Mouse (Mus musculus) kidney, adult 18-20 months (tissue): ENCODE measurements around the gene 4933428M09Rik.
"Not testable (repeated sequence)": the region's sequence is repeated elsewhere in the genome, so short reads cannot be mapped to it uniquely, and the experiment has no call there.

Source experiments
- DNase-seq: peaks from one replicate; pipeline ENCODE4 v3.0.0; 2021

The 4933428M09Rik gene

GRCm38 (mm10) chrX:139178928-139179327, at the start of gene 4933428M09Rik:
Gene 4933428M09Rik (plus strand): TSS chrX:139179228.
- no peak for DNase-seq

- DNase-seq = no peak
Measured at GRCm38 (mm10) chrX:139134031-139134430, 45.0 kb upstream of the 4933428M09Rik start.

GRCm38 (mm10) chrX:139191506-139191905, 12.5 kb downstream of the 4933428M09Rik start:
- not testable (repeated sequence) for DNase-seq

- no peak for DNase-seq
Measured at GRCm38 (mm10) chrX:139194572-139195279, 15.7 kb downstream of the 4933428M09Rik start.

GRCm38 (mm10) chrX:139209191-139209828, 30.3 kb downstream of the 4933428M09Rik start:
- DNase-seq = not testable (repeated sequence)

- peak; percentile 42 for DNase-seq
Measured at GRCm38 (mm10) chrX:139209829-139210225, 30.8 kb downstream of the 4933428M09Rik start, which contains the start of gene Mum1l1. Gene Mum1l1 (plus strand): TSS chrX:139210042.

GRCm38 (mm10) chrX:139214765-139215164, 35.7 kb downstream of the 4933428M09Rik start:
- no peak for DNase-seq

- DNase-seq = no peak
Measured at GRCm38 (mm10) chrX:139216409-139216808, 37.4 kb downstream of the 4933428M09Rik start.

GRCm38 (mm10) chrX:139216991-139217593, 38.1 kb downstream of the 4933428M09Rik start:
- DNase-seq = peak; percentile 15

GRCm38 (mm10) chrX:139217776-139218175, 38.7 kb downstream of the 4933428M09Rik start:
- peak; percentile 6 for DNase-seq

- DNase-seq = peak; percentile 35
Measured at GRCm38 (mm10) chrX:139219017-139219416, 40.0 kb downstream of the 4933428M09Rik start.

GRCm38 (mm10) chrX:139220830-139221229, 41.8 kb downstream of the 4933428M09Rik start:
- DNase-seq = no peak

- no peak for DNase-seq
Measured at GRCm38 (mm10) chrX:139221893-139222292, 42.9 kb downstream of the 4933428M09Rik start.
